ENCODE assay signal across 7 mouse cellular contexts in the genomic region with DNA sequence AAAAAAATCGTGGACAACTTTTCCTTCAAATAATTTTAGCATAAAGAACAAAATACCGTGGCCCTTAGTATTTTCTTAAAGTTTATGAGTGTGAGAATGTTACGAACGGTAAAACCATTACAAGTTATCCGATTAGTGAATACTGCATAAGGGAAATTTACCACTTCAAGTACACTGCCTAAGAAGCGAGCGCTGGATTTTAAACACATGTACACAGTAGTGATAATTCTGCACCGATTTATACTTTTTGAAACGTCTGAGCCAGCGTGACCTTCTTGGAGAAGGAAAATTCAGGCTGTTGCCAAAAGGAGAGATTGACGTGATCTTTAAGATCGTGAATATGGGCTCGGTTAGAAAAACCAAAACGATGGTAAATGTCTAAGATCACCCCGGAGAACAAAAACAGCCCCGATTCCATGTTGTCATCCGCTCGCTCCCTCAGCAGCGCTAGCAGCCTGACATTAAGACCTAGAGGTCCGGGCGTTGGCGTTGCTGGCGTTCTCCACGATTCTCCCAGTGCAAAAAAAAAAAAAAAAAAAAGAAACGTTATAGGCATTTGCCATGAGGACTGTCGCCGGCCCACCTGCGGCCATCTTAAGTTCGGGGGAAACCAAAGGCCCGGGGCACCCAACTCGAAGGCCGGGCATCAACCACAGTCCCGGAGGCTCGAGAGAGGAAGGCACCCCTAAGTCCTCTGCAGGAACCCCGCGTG. TPM values are rescaled to one million over a fixed set of nuclear protein-coding genes. Genes with fewer than 3 reads are reported as not detected.
A peak's percentile ranks its signal among the peaks of the same experiment; 100 is the strongest.
DNase-seq lines count a peak whose midpoint lies in the region; ATAC-seq and TF ChIP-seq lines count a peak whose summit lies in the region.

No protein-coding gene starts in this region.

- H3K27ac ChIP-seq in spleen, adult 2 months (ENCODE audit: insufficient read depth, low read length) = peak overlapping the region; percentile 93
- H3K27ac ChIP-seq in embryonic facial prominence, embryonic 10.5 days (replicated peaks) = peak overlapping the region; percentile 99
- H3K27ac ChIP-seq in hindbrain, postnatal 0 days = peak overlapping the region; percentile 95
- peak overlapping the region; percentile 98 for H3K27ac ChIP-seq in midbrain, postnatal 0 days (ENCODE audit: low read depth, low read length)

- H3K9ac ChIP-seq in hindbrain, postnatal 0 days (replicated peaks; ENCODE audit: low read length) = peak overlapping the region; percentile 72
- peak overlapping the region; percentile 86 for H3K9ac ChIP-seq in midbrain, postnatal 0 days (replicated peaks; ENCODE audit: low read length, poor library complexity, severe bottlenecking)

- H3K9me3 ChIP-seq in embryonic facial prominence, embryonic 10.5 days = no peaks in the 10 kb centered on the region
- no peaks in the 10 kb centered on the region for H3K9me3 ChIP-seq in hindbrain, postnatal 0 days (ENCODE audit: low read length)
- no peaks in the 10 kb centered on the region for H3K9me3 ChIP-seq in midbrain, postnatal 0 days (ENCODE audit: low read length)

- no peak for DNase-seq in spleen, adult 2 months (ENCODE audit: low read depth in 1 of 2, low spot score in 2 of 2)
- no peak for DNase-seq in spleen, postnatal 10 days (ENCODE audit: low spot score in 2 of 2)
- no peak for DNase-seq in embryonic facial prominence, embryonic 10.5 days (ENCODE audit: low spot score)
- DNase-seq in hindbrain, postnatal 0 days (ENCODE audit: low spot score) = no peak
- peak; percentile 82 for DNase-seq in midbrain, postnatal 0 days (ENCODE audit: low spot score)
- DNase-seq in Muller cell, postnatal 12 days (ENCODE audit: inconsistent ontology term) = no peak
- no peak for DNase-seq in urinary bladder, adult 2 months (ENCODE audit: low spot score)

- TF ChIP-seq POLR2A in spleen, adult 2 months (IDR thresholded peaks at IDR 0.05; ENCODE audit: low read depth, low read length) = no peak

- H3K27me3 ChIP-seq in spleen, adult 2 months (ENCODE audit: control insufficient read depth, insufficient read depth, low read length) = no peaks in the 10 kb centered on the region
- H3K27me3 ChIP-seq in embryonic facial prominence, embryonic 10.5 days (replicated peaks; ENCODE audit: low read depth, poor library complexity, severe bottlenecking) = no peaks in the 10 kb centered on the region
- H3K27me3 ChIP-seq in hindbrain, postnatal 0 days (ENCODE audit: insufficient read depth, low read length) = no peaks in the 10 kb centered on the region
- H3K27me3 ChIP-seq in midbrain, postnatal 0 days (ENCODE audit: insufficient read depth, low read length) = no peaks in the 10 kb centered on the region

- no peak for TF ChIP-seq CTCF in spleen, adult 2 months (IDR thresholded peaks at IDR 0.05; ENCODE audit: extremely low read depth, insufficient read depth, insufficient read length, insufficient replicate concordance)
- TF ChIP-seq CTCF in hindbrain, postnatal 0 days (IDR thresholded peaks at IDR 0.05; ENCODE audit: low read depth) = no peak
- no peak for TF ChIP-seq CTCF in midbrain, postnatal 0 days (IDR thresholded peaks at IDR 0.05)

- WGBS in spleen, adult 2 months = under 1% methylated on average over 36 of the region's 36 CpGs
- 2% methylated on average over 36 of the region's 36 CpGs for WGBS in embryonic facial prominence, embryonic 10.5 days
- WGBS in hindbrain, postnatal 0 days = 1% methylated on average over 36 of the region's 36 CpGs
- 1% methylated on average over 34 of the region's 36 CpGs for WGBS in midbrain, postnatal 0 days

- peak overlapping the region; percentile 71 for H3K4me2 ChIP-seq in hindbrain, postnatal 0 days (ENCODE audit: low read depth, low read length)
- H3K4me2 ChIP-seq in midbrain, postnatal 0 days (ENCODE audit: low read depth, low read length, poor library complexity, severe bottlenecking) = peak overlapping the region; percentile 56

- H3K4me3 ChIP-seq in spleen, adult 2 months (ENCODE audit: extremely low read depth, insufficient read depth, insufficient read length) = peak overlapping the region; percentile 72
- peak overlapping the region; percentile 78 for H3K4me3 ChIP-seq in embryonic facial prominence, embryonic 10.5 days
- peak overlapping the region; percentile 73 for H3K4me3 ChIP-seq in hindbrain, postnatal 0 days (ENCODE audit: low read length)
- peak overlapping the region; percentile 78 for H3K4me3 ChIP-seq in midbrain, postnatal 0 days (ENCODE audit: low read depth, low read length)

- ATAC-seq in hindbrain, postnatal 0 days = peak; percentile 71
- peak; percentile 64 for ATAC-seq in midbrain, postnatal 0 days (ENCODE audit: low FRiP score)

- H3K4me1 ChIP-seq in spleen, adult 2 months (ENCODE audit: control insufficient read depth, insufficient read depth, insufficient read length) = peaks cover 2% of the 10 kb centered on the region; the same call in 1 of the 2 replicates
- peaks cover 29% of the 10 kb centered on the region for H3K4me1 ChIP-seq in embryonic facial prominence, embryonic 10.5 days
- H3K4me1 ChIP-seq in hindbrain, postnatal 0 days (ENCODE audit: insufficient read depth, low read length) = peaks cover 5% of the 10 kb centered on the region; the same call in 1 of the 2 replicates
- peaks cover 9% of the 10 kb centered on the region; the same call in 1 of the 2 replicates for H3K4me1 ChIP-seq in midbrain, postnatal 0 days (ENCODE audit: insufficient read depth, low read length)

- H3K36me3 ChIP-seq in spleen, adult 2 months (ENCODE audit: control insufficient read depth, insufficient read depth, low read length) = no peaks in the 10 kb centered on the region
- H3K36me3 ChIP-seq in embryonic facial prominence, embryonic 10.5 days (replicated peaks) = peaks cover 19% of the 10 kb centered on the region
- H3K36me3 ChIP-seq in hindbrain, postnatal 0 days (ENCODE audit: insufficient read depth, low read length) = no peaks in the 10 kb centered on the region
- H3K36me3 ChIP-seq in midbrain, postnatal 0 days (ENCODE audit: insufficient read depth, low read length) = no peaks in the 10 kb centered on the region

RNA-seq across cellular contexts. Expression of gene Srek1, which starts 0.8 kb away (rescaled TPM):
- polyA plus RNA-seq in spleen, adult 2 months (2012; rRNA removed) = 29.2 and 44.2 TPM in 2 replicates
- polyA plus RNA-seq in embryonic facial prominence, embryonic 10.5 days (2016; fragmentation: Nextera tagmentation; extraction: Ambion mirVana) = 106 and 109 TPM in 2 replicates
- 22.1 and 26.4 TPM in 2 replicates for total RNA-seq in hindbrain, postnatal 0 days (2014; rRNA removed)
- polyA plus RNA-seq in hindbrain, postnatal 0 days (2015; fragmentation: Nextera tagmentation; extraction: Ambion mirVana) = 46.0 and 51.6 TPM in 2 replicates
- total RNA-seq in midbrain, postnatal 0 days (2014; rRNA removed) = 23.1 and 42.3 TPM in 2 replicates
- 36.1 and 47.8 TPM in 2 replicates for polyA plus RNA-seq in midbrain, postnatal 0 days (2015; fragmentation: Nextera tagmentation; extraction: Ambion mirVana)
- polyA plus RNA-seq in urinary bladder, adult 2 months (2012; rRNA removed) = 69.9 and 74.2 TPM in 2 replicates
